Mouse (Mus musculus): Measurements from ENCODE around the gene Nos2.

- TF ChIP-seq POLR2A (IDR thresholded peaks at IDR 0.05; ENCODE audit: extremely low read depth, insufficient read depth, low read length) (no peak), CTCF (IDR thresholded peaks at IDR 0.05; ENCODE audit: low read depth, low read length) (no peak)
These were observed 88.3 kb downstream of the Nos2 start for GRCm38 (mm10) chr11:79008891-79009290.

Data from liver, adult 2 months (tissue).